Mouse (Mus musculus) limb, embryonic 12.5 days (tissue): ENCODE measurements at regions not wholly inside any gene's neighbourhood (a gene's known extent, or its start where the extent isn't known, plus 50 kb on each side); places are given as distances from the start of the nearest gene placed in this dataset.
A peak's percentile ranks its signal among the peaks of the same experiment; 100 is the strongest.

Experiments
- ATAC-seq: fragments of 200-750 bp; cut with Nextera tagmentation; 2 replicates; pipeline ENCODE4 v1.8.0; 2017; ENCODE audit warnings: low read depth, moderate TSS enrichment; ENCODE audit not compliant: insufficient number of reproducible peaks, insufficient read depth, low FRiP score, low TSS enrichment
- H3K27ac ChIP-seq: fragments of 300-500 bp; sonication (generic); 2 replicates; pipeline ENCODE4 v1.5.1; 2016; ENCODE audit warnings: mild to moderate bottlenecking, moderate library complexity
- H3K27me3 ChIP-seq: fragments of 300-500 bp; sonication (generic); 2 replicates; pipeline ENCODE4 v1.6.1; 2016; ENCODE audit warnings: mild to moderate bottlenecking, moderate library complexity
- H3K36me3 ChIP-seq: fragments of 300-500 bp; sonication (generic); 2 replicates; pipeline ENCODE4 v1.6.1; 2016; ENCODE audit warnings: mild to moderate bottlenecking, moderate library complexity
- H3K4me1 ChIP-seq: fragments of 300-500 bp; sonication (generic); replicated peaks from 2 replicates; pipeline ENCODE4 v1.6.1; 2016
- H3K4me2 ChIP-seq: fragments of 300-500 bp; sonication (generic); 2 replicates; pipeline ENCODE4 v1.6.1; 2016; ENCODE audit warnings: mild to moderate bottlenecking, moderate library complexity
- H3K4me3 ChIP-seq: fragments of 300-500 bp; sonication (generic); replicated peaks from 2 replicates; pipeline ENCODE4 v1.5.1; 2016; ENCODE audit warnings: mild to moderate bottlenecking
- H3K9ac ChIP-seq: fragments of 300-500 bp; sonication (generic); replicated peaks from 2 replicates; pipeline ENCODE4 v1.6.1; 2016; ENCODE audit warnings: mild to moderate bottlenecking, moderate library complexity
- H3K9me3 ChIP-seq: fragments of 300-500 bp; sonication (generic); 2 replicates; pipeline ENCODE4 v1.6.1; 2016; ENCODE audit warnings: mild to moderate bottlenecking, moderate library complexity
- WGBS: fragments of 180-500 bp; shearing (Covaris S2); methylation state at CpG from one replicate; pipeline ENCODE4 v1.1.7; 2016; 5-methylcytosine and 5-hydroxymethylcytosine counted together

- Histone ChIP-seq H3K4me1 (peaks cover 15% of the 10 kb centered on the region), H3K9ac (no peak overlapping the region), H3K4me2 (no peak overlapping the region), H3K36me3 (no peaks in the 10 kb centered on the region), H3K27ac (no peak overlapping the region), H3K9me3 (no peaks in the 10 kb centered on the region), H3K4me3 (no peak overlapping the region), H3K27me3 (no peaks in the 10 kb centered on the region)
- WGBS, result 74% methylated on average over 8 of the region's 8 CpGs
- ATAC-seq, result no peak
Observed at GRCm38 (mm10) chr7:130036845-130037572, 445.3 kb downstream of the Wdr11 start.

- Histone ChIP-seq H3K27me3 (no peaks in the 10 kb centered on the region), H3K4me3 (no peak overlapping the region), H3K9me3 (no peaks in the 10 kb centered on the region), H3K9ac (no peak overlapping the region), H3K4me2 (no peak overlapping the region), H3K4me1 (peaks cover 15% of the 10 kb centered on the region), H3K36me3 (no peaks in the 10 kb centered on the region), H3K27ac (no peak overlapping the region)
- 81% methylated on average over 4 of the region's 4 CpGs for WGBS
- ATAC-seq, result no peak
Observed at GRCm38 (mm10) chr7:130037573-130037925, 445.9 kb downstream of the Wdr11 start.

- Histone ChIP-seq H3K36me3 (no peaks in the 10 kb centered on the region), H3K4me1 (peaks cover 35% of the 10 kb centered on the region)
Observed at GRCm38 (mm10) chr7:130040596-130040995, 448.9 kb downstream of the Wdr11 start.

GRCm38 (mm10) chr7:130041402-130041965, 449.8 kb downstream of the Wdr11 start:
- Histone ChIP-seq H3K4me3 (no peak overlapping the region), H3K9ac (no peak overlapping the region), H3K27ac (no peak overlapping the region), H3K27me3 (no peaks in the 10 kb centered on the region), H3K9me3 (no peaks in the 10 kb centered on the region), H3K4me1 (peaks cover 32% of the 10 kb centered on the region), H3K36me3 (no peaks in the 10 kb centered on the region), H3K4me2 (no peak overlapping the region)
- 87% methylated on average over 11 of the region's 11 CpGs for WGBS
- ATAC-seq, result no peak

More at GRCm38 (mm10) chr7:130040596-130040995, 448.9 kb downstream of the Wdr11 start:
- 70% methylated on average over 8 of the region's 8 CpGs for WGBS
- Histone ChIP-seq H3K27me3 (no peaks in the 10 kb centered on the region), H3K4me3 (no peak overlapping the region), H3K4me2 (no peak overlapping the region), H3K9ac (no peak overlapping the region), H3K27ac (no peak overlapping the region), H3K9me3 (no peaks in the 10 kb centered on the region)
- ATAC-seq, result no peak

- ATAC-seq, result no peak
- Histone ChIP-seq H3K27ac (no peak overlapping the region), H3K4me3 (no peak overlapping the region), H3K9ac (no peak overlapping the region), H3K27me3 (no peaks in the 10 kb centered on the region), H3K36me3 (no peaks in the 10 kb centered on the region), H3K4me2 (no peak overlapping the region), H3K4me1 (peaks cover 23% of the 10 kb centered on the region), H3K9me3 (no peaks in the 10 kb centered on the region)
- WGBS, result 65% methylated on average over 5 of the region's 5 CpGs
Observed at GRCm38 (mm10) chr7:130042296-130042910, 450.7 kb downstream of the Wdr11 start.

GRCm38 (mm10) chr7:130043397-130044234, 452.0 kb downstream of the Wdr11 start:
- H3K9me3 ChIP-seq, result no peaks in the 10 kb centered on the region
- 43% methylated on average over 21 of the region's 21 CpGs for WGBS
- no peaks in the 10 kb centered on the region for H3K27me3 ChIP-seq
- H3K9ac ChIP-seq, result no peak overlapping the region
- ATAC-seq, result no peak
- H3K4me1 ChIP-seq, result peaks cover 20% of the 10 kb centered on the region
- peak overlapping the region; percentile 68 for H3K27ac ChIP-seq
- H3K4me3 ChIP-seq, result no peak overlapping the region
- H3K4me2 ChIP-seq, result no peak overlapping the region
- H3K36me3 ChIP-seq, result no peaks in the 10 kb centered on the region

- H3K4me1 ChIP-seq, result peaks cover 20% of the 10 kb centered on the region
- ATAC-seq, result no peak
- no peaks in the 10 kb centered on the region for H3K27me3 ChIP-seq
- H3K9ac ChIP-seq, result no peak overlapping the region
- H3K4me2 ChIP-seq, result no peak overlapping the region
- 85% methylated on average over 6 of the region's 6 CpGs for WGBS
- H3K9me3 ChIP-seq, result no peaks in the 10 kb centered on the region
- no peak overlapping the region for H3K4me3 ChIP-seq
- peak overlapping the region; percentile 68 for H3K27ac ChIP-seq
- H3K36me3 ChIP-seq, result no peaks in the 10 kb centered on the region
Observed at GRCm38 (mm10) chr7:130044235-130044553, 452.5 kb downstream of the Wdr11 start.

GRCm38 (mm10) chr7:130044581-130044980, 452.9 kb downstream of the Wdr11 start:
- H3K9me3 ChIP-seq, result no peaks in the 10 kb centered on the region
- no peak overlapping the region for H3K9ac ChIP-seq
- H3K36me3 ChIP-seq, result no peaks in the 10 kb centered on the region
- no peaks in the 10 kb centered on the region for H3K27me3 ChIP-seq
- peak overlapping the region; percentile 68 for H3K27ac ChIP-seq
- H3K4me1 ChIP-seq, result peaks cover 20% of the 10 kb centered on the region
- 68% methylated on average over 6 of the region's 6 CpGs for WGBS
- no peak overlapping the region for H3K4me2 ChIP-seq
- ATAC-seq, result peak; percentile 26; the same call in 1 of the 2 replicates
- no peak overlapping the region for H3K4me3 ChIP-seq

GRCm38 (mm10) chr7:130046086-130046485, 454.4 kb downstream of the Wdr11 start:
- WGBS, result 76% methylated on average over 2 of the region's 2 CpGs

GRCm38 (mm10) chr7:130047293-130048034, 455.8 kb downstream of the Wdr11 start:
- Histone ChIP-seq H3K27ac (no peak overlapping the region), H3K27me3 (no peaks in the 10 kb centered on the region), H3K9ac (no peak overlapping the region), H3K4me1 (peaks cover 26% of the 10 kb centered on the region), H3K36me3 (no peaks in the 10 kb centered on the region), H3K9me3 (no peaks in the 10 kb centered on the region), H3K4me3 (no peak overlapping the region), H3K4me2 (no peak overlapping the region)
- WGBS, result 60% methylated on average over 11 of the region's 11 CpGs
- no peak for ATAC-seq

More at GRCm38 (mm10) chr7:130046086-130046485, 454.4 kb downstream of the Wdr11 start:
- Histone ChIP-seq H3K4me1 (peaks cover 26% of the 10 kb centered on the region), H3K9ac (no peak overlapping the region), H3K4me3 (no peak overlapping the region), H3K4me2 (no peak overlapping the region), H3K27me3 (no peaks in the 10 kb centered on the region), H3K9me3 (no peaks in the 10 kb centered on the region), H3K27ac (no peak overlapping the region), H3K36me3 (no peaks in the 10 kb centered on the region)
- ATAC-seq, result no peak
